Mouse (Mus musculus) adrenal gland, adult 2 months (tissue): ENCODE results near the gene Usmg5. TPM values are rescaled to one million over a fixed set of nuclear protein-coding genes. Genes with fewer than 3 reads are reported as not detected.
A peak's percentile ranks its signal among the peaks of the same experiment; 100 is the strongest.
"Not testable (repeated sequence)": the region's sequence is repeated elsewhere in the genome, so short reads cannot be mapped to it uniquely, and the experiment has no call there.

Experiments
- DNase-seq: peaks from one replicate; pipeline ENCODE4 v3.0.0; 2021
- long read RNA-seq: library from polyadenylated mRNA; stranded (forward); transcript quantifications from one replicate; pipeline ENCODE4 v2.0.0, GENCODE M21; 2021
- polyA plus RNA-seq: library from polyadenylated mRNA; depleted of rRNA; stranded (reverse); fragments of >200 nt; gene quantifications from 2 replicates; pipeline ENCODE4 v1.2.3, GENCODE M21; 2012; rRNA removed
- total RNA-seq, 2 experiments: library from RNA; stranded (reverse); gene quantifications; 2 replicates each; pipeline ENCODE4 v1.2.3; 2021

The Usmg5 gene
- total RNA-seq (100 to 1,000 TPM; 788 to 840 TPM), polyA plus RNA-seq (7.8 and 8.7 TPM in 2 replicates)
- long read RNA-seq, transcript Usmg5-201 (4 exons, 362 nt): major isoform, 320 of 331 reads
- long read RNA-seq, partial matches to known transcripts: 1 of 331 reads
- long read RNA-seq, other reads (novel, unspliced or antisense): 9 of 331 reads

- peak; percentile 97 for DNase-seq
Measured at GRCm38 (mm10) chr19:47090550-47091156, at the start of gene Usmg5, which contains the start of gene Pdcd11. TSS of gene Usmg5 (minus strand) at chr19:47090647. TSS of gene Pdcd11 (plus strand) at chr19:47090768.

GRCm38 (mm10) chr19:47139611-47140010, 49.2 kb upstream of the Usmg5 start:
- DNase-seq: not testable (repeated sequence)

GRCm38 (mm10) chr19:47137771-47138421, 47.4 kb upstream of the Usmg5 start, which contains the start of gene Calhm2:
TSS of gene Calhm2 (minus strand) at chr19:47138294.
- peak; percentile 65 for DNase-seq

- DNase-seq: peak; percentile 66
Measured at GRCm38 (mm10) chr19:47137051-47137581, 46.7 kb upstream of the Usmg5 start.

- DNase-seq: no peak
Measured at GRCm38 (mm10) chr19:47136170-47136569, 45.7 kb upstream of the Usmg5 start.

- DNase-seq: no peak
Measured at GRCm38 (mm10) chr19:47135568-47135967, 45.1 kb upstream of the Usmg5 start.

- no peak for DNase-seq
Measured at GRCm38 (mm10) chr19:47133161-47133560, 42.7 kb upstream of the Usmg5 start.

GRCm38 (mm10) chr19:47130551-47131125, 40.2 kb upstream of the Usmg5 start:
- DNase-seq: peak; percentile 41

- no peak for DNase-seq
Measured at GRCm38 (mm10) chr19:47128835-47129234, 38.4 kb upstream of the Usmg5 start.

- no peak for DNase-seq
Measured at GRCm38 (mm10) chr19:47128164-47128563, 37.7 kb upstream of the Usmg5 start.

- DNase-seq: no peak
Measured at GRCm38 (mm10) chr19:47122802-47123201, 32.4 kb upstream of the Usmg5 start.

GRCm38 (mm10) chr19:47121054-47121453, 30.6 kb upstream of the Usmg5 start:
- no peak for DNase-seq

GRCm38 (mm10) chr19:47118634-47119033, 28.2 kb upstream of the Usmg5 start:
- no peak for DNase-seq

- DNase-seq: no peak
Measured at GRCm38 (mm10) chr19:47104641-47105271, 14.3 kb upstream of the Usmg5 start.

- no peak for DNase-seq
Measured at GRCm38 (mm10) chr19:47101080-47101479, 10.6 kb upstream of the Usmg5 start.

GRCm38 (mm10) chr19:47089718-47090525, 525 bp downstream of the Usmg5 start:
- no peak for DNase-seq

- DNase-seq: no peak
Measured at GRCm38 (mm10) chr19:47088226-47088625, 2.2 kb downstream of the Usmg5 start.

- peak; percentile 93 for DNase-seq
Measured at GRCm38 (mm10) chr19:47067924-47068611, 22.4 kb downstream of the Usmg5 start.

- peak; percentile 97 for DNase-seq
Measured at GRCm38 (mm10) chr19:47067096-47067882, 23.2 kb downstream of the Usmg5 start, which contains the start of gene Taf5. TSS of gene Taf5 (plus strand) at chr19:47067746.

GRCm38 (mm10) chr19:47065860-47066259, 24.6 kb downstream of the Usmg5 start:
- no peak for DNase-seq
